Mouse (Mus musculus) ES-E14 (cell line): Measurements from ENCODE around the gene Arhgef40.

Experiments
- CHD2 ChIP-seq: IDR thresholded peaks from 2 replicates; pipeline ENCODE4 v1.6.1; 2014; ENCODE audit warnings: mild to moderate bottlenecking, low read depth, low read length, inconsistent platforms
- HCFC1 ChIP-seq: IDR thresholded peaks from 2 replicates; pipeline ENCODE4 v1.6.1; 2012; ENCODE audit warnings: low read length, inconsistent platforms, borderline replicate concordance; ENCODE audit not compliant: insufficient read depth
- MAFK ChIP-seq: IDR thresholded peaks from 2 replicates; pipeline ENCODE4 v1.6.1; 2014; ENCODE audit warnings: mild to moderate bottlenecking, low read depth, low read length, inconsistent platforms; ENCODE audit not compliant: insufficient read depth
- ZC3H11A ChIP-seq: IDR thresholded peaks from 2 replicates; pipeline ENCODE4 v1.6.1; 2012; ENCODE audit warnings: low read depth, mild to moderate bottlenecking, inconsistent platforms, low read length, borderline replicate concordance
- ZNF384 ChIP-seq: IDR thresholded peaks from 2 replicates; pipeline ENCODE4 v1.6.1; 2012; ENCODE audit warnings: low read depth, low read length, inconsistent platforms

DNA sequence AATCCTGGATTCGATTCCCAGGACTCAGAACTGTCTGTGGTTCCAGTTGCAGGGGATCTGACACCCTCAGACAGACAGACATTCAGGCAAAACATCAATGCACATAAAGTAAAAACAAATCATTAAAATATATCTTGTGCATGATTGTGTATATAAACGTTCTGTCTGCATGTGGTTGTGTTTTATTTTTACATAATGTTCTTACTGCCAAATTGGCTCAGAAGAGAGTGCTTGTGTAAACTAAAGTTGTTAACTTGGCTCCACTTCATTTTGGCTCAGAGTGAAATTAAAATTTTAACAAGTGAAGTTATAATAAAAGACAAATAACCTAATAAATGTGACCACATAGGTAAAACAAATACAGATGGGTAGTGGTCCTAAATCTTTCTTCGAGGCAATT, 17.1 kb upstream of the Arhgef40 start:
- TF ChIP-seq HCFC1 (no peak), MAFK (no peak), ZC3H11A (no peak), ZNF384 (no peak), CHD2 (no peak)
